Mouse (Mus musculus): ENCODE data around the gene Psmd9.

Psmd9 gene

DNA sequence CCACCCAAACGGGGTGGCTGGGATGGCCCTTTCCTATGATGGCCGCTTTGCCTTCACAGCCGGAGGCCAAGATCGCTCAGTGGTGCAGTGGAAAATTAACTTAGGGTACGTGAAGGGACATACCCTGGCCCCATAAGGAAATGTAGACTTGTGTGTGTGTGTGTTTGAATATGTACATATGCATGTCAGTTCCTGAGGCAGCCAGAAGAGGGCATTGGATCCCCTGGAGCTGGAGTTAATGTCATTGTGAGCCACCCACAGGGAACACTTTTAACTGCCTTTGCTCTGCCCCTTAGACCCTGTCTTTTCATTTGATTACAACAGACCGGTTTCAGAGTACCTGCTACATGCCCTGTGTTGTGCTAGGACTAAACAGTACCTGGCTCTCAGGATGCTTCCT lies 129.3 kb downstream of the Psmd9 start:
- DNase-seq (ENCODE audit: low spot score): no peak

All from ovary, postnatal 10 days (tissue).